Mouse (Mus musculus) liver, adult 2 months (tissue): ENCODE measurements at regions not wholly inside any gene's neighbourhood (a gene's known extent, or its start where the extent isn't known, plus 50 kb on each side); places are given as distances from the start of the nearest gene placed in this dataset.

Experiments
- DNase-seq: peaks from one replicate; pipeline ENCODE4 v3.0.0-alpha.2; 2011; ENCODE audit warnings: low read depth, low spot score; ENCODE audit errors: extremely low read depth
- H3K27ac ChIP-seq: fragments of 200-500 bp; replicated peaks from 2 replicates; pipeline ENCODE4 v1.5.1; 2012; ENCODE audit warnings: low read depth, mild to moderate bottlenecking, control low read depth, inconsistent platforms, low read length; ENCODE audit not compliant: insufficient read depth
- H3K27me3 ChIP-seq: fragments of 200-500 bp; 2 replicates; pipeline ENCODE4 v1.6.1; 2012; ENCODE audit warnings: mild to moderate bottlenecking, moderate library complexity, low read length, inconsistent platforms; ENCODE audit not compliant: control insufficient read depth, insufficient read depth
- H3K36me3 ChIP-seq: fragments of 200-500 bp; 2 replicates; pipeline ENCODE4 v1.6.1; 2012; ENCODE audit warnings: low read length, inconsistent platforms; ENCODE audit not compliant: control insufficient read depth, insufficient read depth
- H3K4me1 ChIP-seq: fragments of 200-500 bp; 2 replicates; pipeline ENCODE4 v1.6.1; 2011; ENCODE audit warnings: low read length; ENCODE audit not compliant: control insufficient read depth, insufficient read depth
- H3K4me3 ChIP-seq: fragments of 200-500 bp; 2 replicates; pipeline ENCODE4 v1.5.1; 2011; ENCODE audit warnings: low read depth, mild to moderate bottlenecking, control low read depth, low read length, moderate library complexity; ENCODE audit not compliant: insufficient read depth
- H3K79me2 ChIP-seq: fragments of 200-500 bp; 2 replicates; pipeline ENCODE4 v1.6.1; 2012; ENCODE audit warnings: inconsistent platforms, mild to moderate bottlenecking, low read length, moderate library complexity; ENCODE audit not compliant: control insufficient read depth, insufficient read depth
- H3K9ac ChIP-seq: fragments of 200-500 bp; 2 replicates; pipeline ENCODE4 v1.6.1; 2012; ENCODE audit warnings: low read depth, mild to moderate bottlenecking, control low read depth, inconsistent platforms, low read length
- CTCF ChIP-seq: fragments of 200-500 bp; IDR thresholded peaks from 2 replicates; pipeline ENCODE4 v1.5.1; 2011; ENCODE audit warnings: low read depth, low read length, control low read depth
- POLR2A ChIP-seq: fragments of 200-500 bp; IDR thresholded peaks from 2 replicates; pipeline ENCODE4 v1.6.1; 2011; ENCODE audit warnings: low read length, control low read depth; ENCODE audit not compliant: insufficient read depth; ENCODE audit errors: extremely low read depth
- WGBS: fragments of 180-500 bp; shearing (Covaris S2); methylation state at CpG from one replicate; pipeline ENCODE4 v1.1.7; 2018; 5-methylcytosine and 5-hydroxymethylcytosine counted together

DNA sequence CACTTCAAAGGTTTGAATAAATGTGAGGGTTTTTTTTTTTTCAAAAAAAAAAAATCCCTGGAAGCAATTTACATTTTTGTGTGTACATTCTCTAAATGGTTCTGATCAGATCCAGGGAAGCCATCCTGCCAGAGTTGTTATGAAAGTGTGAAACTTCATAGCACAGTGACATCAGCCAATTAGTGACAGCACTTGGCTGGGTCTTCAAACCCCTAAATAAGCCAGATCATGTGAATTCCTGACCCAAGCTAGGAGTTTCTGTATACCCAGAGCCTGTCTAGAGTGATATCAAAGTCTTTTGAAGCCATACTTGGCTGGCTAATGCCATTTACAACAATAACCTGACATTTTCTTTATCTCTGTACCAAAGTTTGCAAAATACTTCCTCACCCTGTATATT, 151.6 kb upstream of the Kirrel3 start:
- Histone ChIP-seq H3K27ac (no peak overlapping the region), H3K4me3 (no peak overlapping the region), H3K9ac (no peak overlapping the region), H3K4me1 (no peaks in the 10 kb centered on the region), H3K27me3 (no peaks in the 10 kb centered on the region), H3K36me3 (no peaks in the 10 kb centered on the region), H3K79me2 (no peaks in the 10 kb centered on the region)
- TF ChIP-seq CTCF (no peak), POLR2A (no peak)
- peak; percentile 3 for DNase-seq

DNA sequence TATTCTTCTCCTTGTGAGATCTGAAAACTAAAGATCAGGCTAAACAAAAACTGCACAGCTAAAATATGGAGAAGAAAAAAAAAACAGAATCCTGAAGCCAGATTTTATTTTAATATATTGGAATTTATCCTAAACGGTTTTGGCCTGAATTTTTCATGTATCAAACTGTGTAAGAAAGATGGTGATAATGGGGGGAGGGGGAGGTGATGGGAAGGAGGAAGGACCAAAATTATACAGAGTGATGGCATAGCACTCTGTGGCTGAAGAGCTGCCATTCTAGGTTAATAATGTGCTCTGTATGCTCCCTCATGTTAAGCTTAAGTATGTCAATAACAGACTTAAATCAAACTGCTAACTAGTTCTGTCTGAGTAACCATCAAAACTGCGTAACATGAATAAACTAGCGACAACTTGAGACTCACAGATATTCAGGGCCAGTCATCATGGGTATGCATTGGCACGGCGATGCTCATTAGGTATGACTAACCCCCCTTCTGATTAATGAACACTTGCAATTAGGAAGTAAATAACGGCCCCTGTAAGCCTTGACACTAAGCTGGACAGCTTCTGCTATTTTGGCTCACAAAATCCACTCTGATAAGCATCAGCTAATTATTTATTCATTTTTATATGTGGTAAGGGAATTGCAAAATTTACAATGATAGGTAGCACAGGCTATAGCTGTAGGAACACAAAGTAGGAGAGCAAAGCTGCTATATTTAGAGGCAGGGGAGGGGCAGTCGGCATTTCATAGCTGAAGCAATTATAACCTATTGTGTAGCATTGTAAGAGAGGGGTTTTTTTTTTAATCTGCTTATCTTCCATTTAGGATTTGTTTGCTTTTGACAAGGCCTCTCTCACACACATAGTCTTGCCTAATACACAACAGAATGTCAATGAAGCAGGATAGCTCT, 150.9 kb upstream of the Kirrel3 start:
- Histone ChIP-seq H3K27ac (no peak overlapping the region), H3K27me3 (no peaks in the 10 kb centered on the region), H3K36me3 (no peaks in the 10 kb centered on the region), H3K4me1 (no peaks in the 10 kb centered on the region), H3K79me2 (no peaks in the 10 kb centered on the region), H3K4me3 (no peak overlapping the region), H3K9ac (no peak overlapping the region)
- whole genome bisulfite sequencing = 75% methylated on average over 7 of the region's 7 CpGs
- TF ChIP-seq POLR2A = no peak
- TF ChIP-seq CTCF = no peak
- DNase-seq = no peak

DNA sequence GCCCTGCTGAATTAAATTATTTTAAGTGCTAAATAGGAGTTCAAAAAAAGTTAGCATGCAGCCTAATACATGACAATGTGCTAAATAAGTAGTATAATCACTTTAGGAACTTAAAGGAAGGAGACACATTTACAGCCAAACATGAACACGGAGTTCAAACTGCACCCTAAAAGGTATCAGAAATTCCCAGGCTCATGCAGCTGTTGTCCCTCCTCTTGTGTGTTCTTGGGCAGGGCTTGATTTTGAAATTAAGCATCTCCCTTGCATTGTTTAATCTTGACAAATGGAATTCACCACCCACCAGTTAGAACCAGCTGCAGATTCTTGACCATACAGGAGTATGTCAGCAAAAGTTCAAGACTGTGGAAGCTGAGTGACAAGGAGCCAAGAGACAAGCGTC, 137.3 kb upstream of the Kirrel3 start:
- DNase-seq = no peak
- Histone ChIP-seq H3K9ac (no peak overlapping the region), H3K79me2 (no peaks in the 10 kb centered on the region), H3K36me3 (no peaks in the 10 kb centered on the region), H3K4me3 (no peak overlapping the region), H3K27me3 (no peaks in the 10 kb centered on the region), H3K4me1 (no peaks in the 10 kb centered on the region), H3K27ac (no peak overlapping the region)
- no peak for TF ChIP-seq POLR2A
- TF ChIP-seq CTCF = no peak
- 74% methylated on average over 2 of the region's 2 CpGs for WGBS

DNA sequence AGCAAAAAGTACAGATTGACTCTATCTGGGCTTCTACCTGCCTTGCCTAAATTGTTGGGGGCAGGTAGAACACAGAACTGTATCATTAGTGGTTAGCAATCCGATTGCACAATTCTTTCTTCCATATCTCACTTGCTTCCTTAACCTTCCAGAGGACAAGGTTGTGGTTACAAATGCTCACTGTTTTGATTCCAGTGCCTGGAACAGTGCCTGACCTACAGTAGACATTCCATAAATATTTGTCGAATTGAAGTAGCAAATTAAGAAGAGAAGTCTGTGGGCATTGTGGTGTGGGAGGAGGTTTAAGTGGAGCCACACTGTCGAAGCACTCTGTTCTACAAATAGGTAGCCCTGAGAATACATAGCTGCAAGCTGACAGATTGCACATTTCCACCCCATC, 135.7 kb upstream of the Kirrel3 start:
- WGBS = 72% methylated on average over 3 of the region's 3 CpGs
- no peak for DNase-seq

GRCm38 (mm10) chr9:34353744-34354143, 131.9 kb upstream of the Kirrel3 start:
- Histone ChIP-seq H3K36me3 (no peaks in the 10 kb centered on the region), H3K4me3 (no peak overlapping the region), H3K27ac (no peak overlapping the region), H3K79me2 (no peaks in the 10 kb centered on the region), H3K9ac (no peak overlapping the region), H3K4me1 (no peaks in the 10 kb centered on the region), H3K27me3 (no peaks in the 10 kb centered on the region)
- TF ChIP-seq POLR2A (no peak), CTCF (no peak)
- DNase-seq = no peak
- WGBS = 86% methylated on average over 9 of the region's 9 CpGs

More for the DNA sequence above, 135.7 kb upstream of the Kirrel3 start:
- Histone ChIP-seq H3K27me3 (no peaks in the 10 kb centered on the region), H3K4me1 (no peaks in the 10 kb centered on the region), H3K9ac (no peak overlapping the region), H3K4me3 (no peak overlapping the region), H3K36me3 (no peaks in the 10 kb centered on the region), H3K79me2 (no peaks in the 10 kb centered on the region), H3K27ac (no peak overlapping the region)
- TF ChIP-seq CTCF = no peak
- no peak for TF ChIP-seq POLR2A

- WGBS = 82% methylated on average over 6 of the region's 6 CpGs
- Histone ChIP-seq H3K9ac (no peak overlapping the region), H3K36me3 (no peaks in the 10 kb centered on the region), H3K4me3 (no peak overlapping the region), H3K27me3 (no peaks in the 10 kb centered on the region), H3K27ac (no peak overlapping the region), H3K79me2 (no peaks in the 10 kb centered on the region), H3K4me1 (no peaks in the 10 kb centered on the region)
- TF ChIP-seq POLR2A (no peak), CTCF (no peak)
- no peak for DNase-seq
These were observed 130.9 kb upstream of the Kirrel3 start for GRCm38 (mm10) chr9:34354723-34355316.
